Mouse (Mus musculus): ENCODE data around the gene Twf1.

DNA sequence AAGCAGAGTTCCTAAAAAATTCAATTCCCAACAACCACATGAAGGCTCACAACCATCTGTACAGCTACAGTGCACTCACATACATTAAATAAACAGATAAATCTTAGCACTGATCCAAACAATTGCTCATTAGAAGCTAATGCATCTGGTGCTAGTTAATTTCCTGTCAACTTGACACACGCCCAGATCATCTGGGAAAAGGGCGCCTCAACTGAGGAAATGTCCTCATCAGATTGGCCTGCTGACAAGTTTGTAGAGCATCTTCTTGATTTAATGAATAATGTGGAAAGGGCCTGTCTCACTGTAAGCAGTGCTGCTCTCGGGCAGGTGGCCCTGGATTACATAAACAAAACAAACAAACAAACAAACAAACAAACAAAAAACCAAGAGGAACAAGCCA is 59.2 kb downstream of the Twf1 start:
- TF ChIP-seq CTCF (IDR thresholded peaks at IDR 0.05; ENCODE audit: control insufficient read depth, insufficient read depth, insufficient replicate concordance, low read depth, low read length) (no peak), POLR2A (IDR thresholded peaks at IDR 0.05; ENCODE audit: control insufficient read depth, low read depth, low read length) (no peak)
